Mouse (Mus musculus) left cerebral cortex, postnatal 10 days (tissue): ENCODE measurements around the gene Fam19a3. TPM values are rescaled to one million over a fixed set of nuclear protein-coding genes. Genes with fewer than 3 reads are reported as not detected.
"Not testable (repeated sequence)": the region's sequence is repeated elsewhere in the genome, so short reads cannot be mapped to it uniquely, and the experiment has no call there.

Experiments used
- DNase-seq, 2 experiments: peaks; one replicate each; pipeline ENCODE4 v3.0.0; 2021 to 2022; ENCODE audit warnings: low spot score in 2 of 2, mixed read lengths in 1 of 2; ENCODE audit errors: extremely low spot score in 1 of 2
- intact Hi-C: fragments of 180-260 bp; cut with DNase I; formaldehyde crosslinking; loops from one replicate; pipeline ENCODE4 v1.15.1; 2025
- total RNA-seq, 2 experiments: library from RNA; stranded (reverse); gene quantifications; 2 replicates each; pipeline ENCODE4 v1.2.3; 2021

Gene Fam19a3
- total RNA-seq, 2 experiments from 2014 or later, result not detected

GRCm38 (mm10) chr3:104771460-104771859 is 10.2 kb downstream of the Fam19a3 start:
- intact Hi-C loops, result loop anchor here (10.0 kb wide), 1 partner anchor 193 kb away; the partner anchor contains the start of gene Wnt2b
- DNase-seq, result no peak

GRCm38 (mm10) chr3:104770918-104771317 is 10.7 kb downstream of the Fam19a3 start:
- DNase-seq, result no peak
- intact Hi-C loops, result loop anchor here (10.0 kb wide), 1 partner anchor 194 kb away; the partner anchor contains the start of gene Wnt2b

GRCm38 (mm10) chr3:104770035-104770434 is 11.6 kb downstream of the Fam19a3 start:
- intact Hi-C loops, result loop anchor here (10.0 kb wide), 1 partner anchor 195 kb away; the partner anchor contains the start of gene Wnt2b
- peak in 1 of 2 experiments; percentile 64 for DNase-seq

GRCm38 (mm10) chr3:104769135-104769534 is 12.5 kb downstream of the Fam19a3 start:
- intact Hi-C loops, result no loop called here
- DNase-seq, result no peak

GRCm38 (mm10) chr3:104767716-104768115 is 13.9 kb downstream of the Fam19a3 start:
- intact Hi-C loops, result no loop called here
- no peak for DNase-seq

- no peak for DNase-seq
- intact Hi-C loops, result no loop called here
Observed at GRCm38 (mm10) chr3:104767141-104767540, 14.5 kb downstream of the Fam19a3 start.

- intact Hi-C loops, result no loop called here
- DNase-seq, result no peak
Observed at GRCm38 (mm10) chr3:104765021-104765420, 16.6 kb downstream of the Fam19a3 start.

GRCm38 (mm10) chr3:104762103-104762863 is 19.4 kb downstream of the Fam19a3 start:
- DNase-seq, intact Hi-C loops: not testable (repeated sequence)

- no peak for DNase-seq
- intact Hi-C loops, result no loop called here
Observed at GRCm38 (mm10) chr3:104758869-104759268, 22.8 kb downstream of the Fam19a3 start.

- intact Hi-C loops, result no loop called here
Observed at GRCm38 (mm10) chr3:104758406-104758805, 23.2 kb downstream of the Fam19a3 start.

GRCm38 (mm10) chr3:104752845-104753244 is 28.8 kb downstream of the Fam19a3 start:
- DNase-seq, intact Hi-C loops: not testable (repeated sequence)

More at GRCm38 (mm10) chr3:104758406-104758805, 23.2 kb downstream of the Fam19a3 start:
- DNase-seq, result peak; percentile 37 to 82

- no peak for DNase-seq
- intact Hi-C loops, result no loop called here
Observed at GRCm38 (mm10) chr3:104743864-104744263, 37.8 kb downstream of the Fam19a3 start.

GRCm38 (mm10) chr3:104743161-104743560 is 38.5 kb downstream of the Fam19a3 start:
- intact Hi-C loops, result no loop called here
- DNase-seq, result no peak

- intact Hi-C loops, result no loop called here
- DNase-seq, result no peak
Observed at GRCm38 (mm10) chr3:104741954-104742353, 39.7 kb downstream of the Fam19a3 start.

GRCm38 (mm10) chr3:104734654-104735053 is 47.0 kb downstream of the Fam19a3 start:
- DNase-seq, result no peak
- intact Hi-C loops, result no loop called here

GRCm38 (mm10) chr3:104732907-104733306 is 48.7 kb downstream of the Fam19a3 start:
- DNase-seq, result no peak
- intact Hi-C loops, result no loop called here

- intact Hi-C loops, result no loop called here
- DNase-seq, result no peak
Observed at GRCm38 (mm10) chr3:104729270-104729839, 52.3 kb downstream of the Fam19a3 start.
